Mouse (Mus musculus): ENCODE data around the gene Cd8b1. TPM values are rescaled to one million over a fixed set of nuclear protein-coding genes. Genes with fewer than 3 reads are reported as not detected.
"Not testable (repeated sequence)": the region's sequence is repeated elsewhere in the genome, so short reads cannot be mapped to it uniquely, and the experiment has no call there.

Gene Cd8b1
- polyA plus RNA-seq, 1 experiment from 2014 or later, result not detected

DNA sequence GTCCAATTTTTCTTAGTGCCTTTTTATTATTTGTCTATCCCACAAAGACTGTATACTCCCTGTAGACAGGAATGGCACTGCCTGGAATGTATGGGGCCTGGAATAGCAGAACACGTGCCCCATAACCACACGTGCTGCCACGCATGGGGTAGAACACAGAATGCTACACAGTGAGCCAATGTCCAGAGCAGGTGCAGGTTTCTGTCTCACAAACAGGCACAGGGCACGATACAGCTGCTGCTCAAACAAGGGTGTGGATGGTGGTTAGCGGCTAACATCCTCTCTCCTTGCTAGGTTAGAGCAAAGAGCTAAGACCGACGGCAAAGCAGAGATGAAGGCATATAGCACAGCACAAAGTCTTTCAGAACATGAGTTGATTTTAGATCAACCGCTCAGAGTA is 15.1 kb upstream of the Cd8b1 start:
- Histone ChIP-seq H3K9ac (ENCODE audit: low read length) (no peak overlapping the region), H3K4me2 (ENCODE audit: low read depth) (no peak overlapping the region), H3K36me3 (ENCODE audit: control insufficient read depth, insufficient read depth, low read length) (no peaks in the 10 kb centered on the region), H3K27ac (ENCODE audit: low read depth, low read length) (no peak overlapping the region), H3K4me1 (ENCODE audit: control insufficient read depth, insufficient read depth, low read length) (no peaks in the 10 kb centered on the region), H3K9me3 (ENCODE audit: control insufficient read depth, low read length) (no peaks in the 10 kb centered on the region), H3K4me3 (ENCODE audit: low read depth, low read length) (no peak overlapping the region), H3K27me3 (ENCODE audit: control insufficient read depth, insufficient read depth, low read length) (no peaks in the 10 kb centered on the region)
- no peak for ATAC-seq (ENCODE audit: insufficient read depth, low FRiP score, low TSS enrichment)
- 91% methylated on average over 8 of the region's 8 CpGs for WGBS
- no peak for DNase-seq (ENCODE audit: low spot score)

DNA sequence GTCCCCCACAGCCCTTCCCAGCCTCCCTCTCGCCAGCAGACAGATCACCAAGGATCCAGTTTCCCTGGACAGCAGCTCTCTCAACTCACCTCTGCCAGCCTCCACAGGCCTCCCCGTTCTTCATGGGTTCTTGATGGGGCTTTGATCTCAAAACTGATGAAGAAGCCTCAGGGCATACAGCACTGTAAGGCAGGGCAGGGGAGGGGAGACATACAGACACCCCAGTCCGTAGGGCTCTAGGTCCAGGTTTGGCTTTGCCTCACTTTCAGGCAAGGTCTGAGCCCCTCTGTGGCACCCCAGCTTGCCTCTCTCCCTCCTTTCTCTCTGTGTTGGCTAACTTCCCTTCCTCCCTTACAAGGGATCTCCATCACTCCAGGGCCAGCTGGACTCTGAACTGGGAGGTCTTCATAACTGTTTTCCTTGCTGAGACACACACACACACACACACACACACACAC is 733 bp upstream of the Cd8b1 start, which contains the start of gene Smyd1:
TSS of gene Smyd1 (minus strand) at position 408 of the 458 bp plus-strand sequence.
- Histone ChIP-seq H3K27me3 (ENCODE audit: control insufficient read depth, insufficient read depth, low read length) (no peaks in the 10 kb centered on the region), H3K4me3 (ENCODE audit: low read depth, low read length) (no peak within 1 kb of the TSS), H3K4me2 (ENCODE audit: low read depth) (no peak within 1 kb of the TSS), H3K4me1 (ENCODE audit: control insufficient read depth, insufficient read depth, low read length) (no peaks in the 10 kb centered on the region), H3K9ac (ENCODE audit: low read length) (no peak within 1 kb of the TSS), H3K36me3 (ENCODE audit: control insufficient read depth, insufficient read depth, low read length) (no peaks in the 10 kb centered on the region), H3K9me3 (ENCODE audit: control insufficient read depth, low read length) (no peaks in the 10 kb centered on the region), H3K27ac (ENCODE audit: low read depth, low read length) (no peak within 1 kb of the TSS)
- ATAC-seq (ENCODE audit: insufficient read depth, low FRiP score, low TSS enrichment), result no peak
- 80% methylated on average over 3 of the region's 3 CpGs for WGBS
- no peak for DNase-seq (ENCODE audit: low spot score)

DNA sequence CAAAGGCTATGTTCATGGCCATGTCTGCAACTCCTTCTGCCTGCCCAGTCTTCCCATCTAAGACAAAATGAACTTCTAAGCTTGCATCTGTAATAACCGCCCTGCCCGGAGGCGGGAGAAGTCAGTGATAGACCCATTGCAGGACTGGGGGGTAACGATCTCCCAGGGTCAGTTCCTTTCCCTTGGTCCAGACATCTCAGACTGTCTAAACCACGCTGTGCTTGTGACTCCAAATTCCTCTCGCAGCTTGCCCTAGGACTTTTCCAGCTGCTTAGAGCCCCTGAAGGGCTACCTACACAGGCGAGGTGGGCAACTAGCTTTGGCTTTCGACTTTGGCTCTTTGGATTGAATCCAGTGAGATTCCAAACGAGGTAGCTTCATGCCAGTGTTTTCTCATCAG is 2.2 kb downstream of the Cd8b1 start:
- H3K36me3 ChIP-seq (ENCODE audit: control insufficient read depth, insufficient read depth, low read length), result no peaks in the 10 kb centered on the region
- ATAC-seq (ENCODE audit: insufficient read depth, low FRiP score, low TSS enrichment), result no peak
- 90% methylated on average over 9 of the region's 9 CpGs for WGBS
- H3K9me3 ChIP-seq (ENCODE audit: control insufficient read depth, low read length), result no peaks in the 10 kb centered on the region
- H3K4me1 ChIP-seq (ENCODE audit: control insufficient read depth, insufficient read depth, low read length), result no peaks in the 10 kb centered on the region
- H3K4me2 ChIP-seq (ENCODE audit: low read depth), result no peak overlapping the region
- DNase-seq (ENCODE audit: low spot score), result no peak
- H3K9ac ChIP-seq (ENCODE audit: low read length), result no peak overlapping the region
- no peak overlapping the region for H3K27ac ChIP-seq (ENCODE audit: low read depth, low read length)
- no peak overlapping the region for H3K4me3 ChIP-seq (ENCODE audit: low read depth, low read length)
- no peaks in the 10 kb centered on the region for H3K27me3 ChIP-seq (ENCODE audit: control insufficient read depth, insufficient read depth, low read length)

DNA sequence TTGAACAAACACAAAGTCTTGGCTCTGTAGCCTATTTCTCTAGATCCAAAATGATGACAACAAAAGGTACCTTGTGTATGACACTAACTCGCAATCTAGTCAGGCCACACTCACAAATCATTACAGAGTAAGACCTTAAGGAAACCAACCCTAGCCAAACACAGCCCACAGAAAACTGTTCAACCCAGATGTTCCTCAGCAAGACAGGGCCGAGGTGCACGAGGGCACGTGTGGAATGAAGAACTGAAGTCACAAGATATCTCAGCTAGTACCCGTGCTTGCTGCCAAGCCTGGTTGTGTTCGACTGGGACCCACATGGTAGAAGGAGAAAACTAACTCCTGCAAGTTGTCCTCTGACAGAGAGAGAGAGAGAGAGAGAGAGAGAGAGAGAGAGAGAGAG is 7.3 kb downstream of the Cd8b1 start:
- 84% methylated on average over 6 of the region's 6 CpGs for WGBS
- Histone ChIP-seq H3K27me3 (ENCODE audit: control insufficient read depth, insufficient read depth, low read length) (no peaks in the 10 kb centered on the region), H3K9ac (ENCODE audit: low read length) (no peak overlapping the region), H3K36me3 (ENCODE audit: control insufficient read depth, insufficient read depth, low read length) (no peaks in the 10 kb centered on the region), H3K4me3 (ENCODE audit: low read depth, low read length) (no peak overlapping the region), H3K4me1 (ENCODE audit: control insufficient read depth, insufficient read depth, low read length) (no peaks in the 10 kb centered on the region), H3K4me2 (ENCODE audit: low read depth) (no peak overlapping the region), H3K9me3 (ENCODE audit: control insufficient read depth, low read length) (no peaks in the 10 kb centered on the region), H3K27ac (ENCODE audit: low read depth, low read length) (no peak overlapping the region)
- ATAC-seq (ENCODE audit: insufficient read depth, low FRiP score, low TSS enrichment) (no peak), DNase-seq (ENCODE audit: low spot score) (no peak)

DNA sequence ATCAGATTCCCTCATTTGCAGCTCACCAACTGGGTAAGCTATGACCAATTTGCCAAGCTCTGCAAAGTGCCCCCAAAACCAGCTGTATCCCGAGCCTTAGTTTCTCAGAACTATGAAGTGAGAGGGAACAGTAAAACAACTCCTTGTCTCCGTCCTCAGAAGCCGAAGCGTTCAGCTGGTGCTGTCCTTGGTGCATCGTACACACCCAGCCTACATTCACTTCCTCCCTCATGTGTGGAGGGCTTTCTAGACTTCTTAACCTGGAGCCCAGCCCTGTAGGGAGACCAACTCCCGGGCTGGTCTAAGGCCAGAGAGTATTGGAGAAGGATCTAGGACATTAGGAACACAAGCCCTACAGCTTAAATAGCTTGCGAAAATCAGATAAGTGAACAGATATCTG is 7.9 kb downstream of the Cd8b1 start:
- Histone ChIP-seq H3K36me3 (ENCODE audit: control insufficient read depth, insufficient read depth, low read length) (no peaks in the 10 kb centered on the region), H3K4me2 (ENCODE audit: low read depth) (no peak overlapping the region), H3K27ac (ENCODE audit: low read depth, low read length) (no peak overlapping the region), H3K27me3 (ENCODE audit: control insufficient read depth, insufficient read depth, low read length) (no peaks in the 10 kb centered on the region), H3K4me1 (ENCODE audit: control insufficient read depth, insufficient read depth, low read length) (no peaks in the 10 kb centered on the region), H3K9me3 (ENCODE audit: control insufficient read depth, low read length) (no peaks in the 10 kb centered on the region), H3K9ac (ENCODE audit: low read length) (no peak overlapping the region), H3K4me3 (ENCODE audit: low read depth, low read length) (no peak overlapping the region)
- WGBS, result 82% methylated on average over 7 of the region's 7 CpGs
- DNase-seq (ENCODE audit: low spot score) (no peak), ATAC-seq (ENCODE audit: insufficient read depth, low FRiP score, low TSS enrichment) (no peak)

DNA sequence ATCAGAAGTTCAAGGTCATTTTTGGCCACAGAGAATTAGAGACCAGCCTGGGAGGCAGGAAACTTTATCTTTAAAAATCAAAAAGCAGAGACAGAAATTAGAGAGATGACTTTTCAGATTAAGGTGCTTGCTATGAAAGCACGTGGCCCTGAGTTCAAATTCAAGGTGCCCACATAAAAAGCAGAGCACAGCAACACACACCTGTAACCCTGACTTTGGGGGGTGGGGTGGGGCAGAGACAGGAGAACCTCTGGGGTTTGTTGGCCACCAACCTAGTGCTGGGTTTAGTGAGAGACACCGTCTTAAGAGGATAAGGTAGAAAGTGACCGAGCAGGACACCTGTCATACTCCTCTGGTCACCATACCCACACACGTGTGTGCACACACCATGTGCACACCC is 8.9 kb downstream of the Cd8b1 start:
- not testable (repeated sequence) for ATAC-seq (ENCODE audit: insufficient read depth, low FRiP score, low TSS enrichment); H3K27me3 ChIP-seq (ENCODE audit: control insufficient read depth, insufficient read depth, low read length); DNase-seq (ENCODE audit: low spot score); H3K4me1 ChIP-seq (ENCODE audit: control insufficient read depth, insufficient read depth, low read length); H3K9me3 ChIP-seq (ENCODE audit: control insufficient read depth, low read length); H3K36me3 ChIP-seq (ENCODE audit: control insufficient read depth, insufficient read depth, low read length); H3K4me2 ChIP-seq (ENCODE audit: low read depth); H3K27ac ChIP-seq (ENCODE audit: low read depth, low read length); H3K9ac ChIP-seq (ENCODE audit: low read length); H3K4me3 ChIP-seq (ENCODE audit: low read depth, low read length)
- WGBS, result 90% methylated on average over 1 of the region's 4 CpGs

DNA sequence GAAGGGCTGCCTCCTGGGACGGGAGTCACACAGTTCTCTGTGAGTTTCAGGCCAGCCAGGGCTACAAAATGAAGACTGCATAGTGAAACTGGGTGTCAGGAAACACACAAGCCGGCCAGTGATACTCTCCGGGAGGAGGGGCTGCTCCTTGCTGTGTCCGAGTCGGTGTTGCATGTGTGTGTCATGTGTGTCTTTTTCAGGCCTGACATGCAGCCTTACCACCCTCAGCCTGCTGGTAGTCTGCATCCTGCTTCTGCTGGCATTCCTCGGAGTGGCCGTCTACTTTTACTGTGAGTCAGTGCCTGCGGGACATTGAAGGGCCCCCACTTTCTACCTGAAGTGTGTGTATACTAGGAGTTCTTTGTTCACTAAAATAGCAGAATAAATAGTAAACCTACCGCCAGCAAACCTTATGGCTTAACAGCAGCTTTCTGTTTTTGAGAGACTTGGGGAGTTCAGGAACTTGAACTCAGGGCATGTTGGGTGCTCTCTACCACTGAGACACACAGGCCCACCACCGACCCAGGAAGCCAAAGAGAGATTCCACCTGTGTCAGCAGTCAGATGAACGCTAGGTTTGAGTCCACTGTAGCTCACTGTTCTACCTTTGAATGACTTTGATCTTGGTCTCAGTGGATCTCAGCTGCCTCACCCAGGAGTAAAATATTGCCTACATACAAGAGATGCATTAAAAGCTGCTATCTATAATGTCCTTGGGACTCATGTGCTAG is 9.8 kb downstream of the Cd8b1 start:
- no peak overlapping the region for H3K9ac ChIP-seq (ENCODE audit: low read length)
- no peak overlapping the region for H3K27ac ChIP-seq (ENCODE audit: low read depth, low read length)
- no peaks in the 10 kb centered on the region for H3K9me3 ChIP-seq (ENCODE audit: control insufficient read depth, low read length)
- DNase-seq (ENCODE audit: low spot score) (no peak), ATAC-seq (ENCODE audit: insufficient read depth, low FRiP score, low TSS enrichment) (no peak)
- 89% methylated on average over 11 of the region's 11 CpGs for WGBS
- H3K4me2 ChIP-seq (ENCODE audit: low read depth), result no peak overlapping the region
- H3K27me3 ChIP-seq (ENCODE audit: control insufficient read depth, insufficient read depth, low read length), result no peaks in the 10 kb centered on the region
- no peaks in the 10 kb centered on the region for H3K36me3 ChIP-seq (ENCODE audit: control insufficient read depth, insufficient read depth, low read length)
- H3K4me1 ChIP-seq (ENCODE audit: control insufficient read depth, insufficient read depth, low read length), result no peaks in the 10 kb centered on the region
- H3K4me3 ChIP-seq (ENCODE audit: low read depth, low read length), result no peak overlapping the region

DNA sequence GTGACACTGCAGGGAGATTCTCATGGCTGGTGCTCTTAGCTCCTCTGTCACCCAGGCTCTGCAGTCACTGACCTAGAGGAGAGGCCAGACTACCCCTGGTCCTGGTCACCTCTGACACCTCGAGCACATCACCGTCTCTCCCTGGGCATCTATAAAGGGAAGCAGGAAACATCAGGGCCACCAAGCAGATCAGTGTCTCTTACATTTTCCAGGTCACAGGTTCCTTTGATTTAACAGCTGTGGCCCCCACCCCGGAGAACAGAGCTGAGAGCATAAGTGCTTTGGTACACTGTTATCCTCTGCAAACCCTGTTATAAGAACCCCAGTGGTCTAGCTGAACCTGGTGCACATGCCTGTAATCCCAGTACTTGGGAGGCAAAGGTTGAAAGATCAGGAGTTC is 10.4 kb downstream of the Cd8b1 start:
- no peak overlapping the region for H3K27ac ChIP-seq (ENCODE audit: low read depth, low read length)
- H3K9me3 ChIP-seq (ENCODE audit: control insufficient read depth, low read length), result no peaks in the 10 kb centered on the region
- no peaks in the 10 kb centered on the region for H3K4me1 ChIP-seq (ENCODE audit: control insufficient read depth, insufficient read depth, low read length)
- ATAC-seq (ENCODE audit: insufficient read depth, low FRiP score, low TSS enrichment) (no peak), DNase-seq (ENCODE audit: low spot score) (no peak)
- 79% methylated on average over 3 of the region's 3 CpGs for WGBS
- no peak overlapping the region for H3K4me3 ChIP-seq (ENCODE audit: low read depth, low read length)
- no peak overlapping the region for H3K4me2 ChIP-seq (ENCODE audit: low read depth)
- H3K27me3 ChIP-seq (ENCODE audit: control insufficient read depth, insufficient read depth, low read length), result no peaks in the 10 kb centered on the region
- no peak overlapping the region for H3K9ac ChIP-seq (ENCODE audit: low read length)
- H3K36me3 ChIP-seq (ENCODE audit: control insufficient read depth, insufficient read depth, low read length), result no peaks in the 10 kb centered on the region

DNA sequence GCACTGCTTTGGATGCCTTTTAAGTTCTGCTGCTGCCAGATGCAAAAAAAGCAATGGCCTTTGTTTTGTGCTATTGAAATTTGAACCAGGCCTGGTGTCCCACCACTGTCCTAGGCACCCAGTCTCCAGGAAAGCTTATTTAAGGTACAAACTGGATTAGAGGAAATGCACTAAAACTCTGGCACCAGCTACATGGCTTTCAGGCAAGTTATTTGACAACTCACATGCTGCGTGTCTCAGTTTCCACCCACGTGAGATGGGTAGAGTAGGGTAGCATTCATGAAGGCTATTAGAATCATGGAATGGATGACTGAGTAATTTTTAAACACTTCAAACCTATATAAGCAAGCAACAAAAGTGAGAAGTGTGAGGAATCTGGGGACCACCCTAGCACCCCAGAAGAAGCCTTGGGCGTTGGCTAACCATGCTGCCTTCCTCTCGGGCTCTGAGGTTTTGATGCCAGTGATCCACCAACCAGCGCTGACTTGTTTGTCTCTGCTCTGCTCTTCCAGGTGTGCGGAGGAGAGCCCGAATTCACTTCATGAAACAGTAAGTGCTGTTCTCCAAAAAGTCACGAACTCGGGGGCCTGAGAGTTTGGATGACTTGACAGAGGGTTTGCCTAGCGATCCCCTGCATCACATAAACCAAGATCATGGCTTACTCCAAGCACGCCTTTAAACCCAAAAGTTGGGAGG is 11.1 kb downstream of the Cd8b1 start:
- ATAC-seq (ENCODE audit: insufficient read depth, low FRiP score, low TSS enrichment), result no peak
- H3K9me3 ChIP-seq (ENCODE audit: control insufficient read depth, low read length), result no peaks in the 10 kb centered on the region
- no peaks in the 10 kb centered on the region for H3K4me1 ChIP-seq (ENCODE audit: control insufficient read depth, insufficient read depth, low read length)
- DNase-seq (ENCODE audit: low spot score), result no peak
- H3K9ac ChIP-seq (ENCODE audit: low read length), result no peak overlapping the region
- H3K4me3 ChIP-seq (ENCODE audit: low read depth, low read length), result no peak overlapping the region
- no peak overlapping the region for H3K27ac ChIP-seq (ENCODE audit: low read depth, low read length)
- no peaks in the 10 kb centered on the region for H3K36me3 ChIP-seq (ENCODE audit: control insufficient read depth, insufficient read depth, low read length)
- WGBS, result 92% methylated on average over 11 of the region's 11 CpGs
- H3K4me2 ChIP-seq (ENCODE audit: low read depth), result no peak overlapping the region
- H3K27me3 ChIP-seq (ENCODE audit: control insufficient read depth, insufficient read depth, low read length), result no peaks in the 10 kb centered on the region

Measured in neural tube, embryonic 11.5 days (tissue).